Mouse (Mus musculus) brain, adult 2 months (tissue): ENCODE results near the gene Slc25a10.

Experiments used
- DNase-seq: peaks from one replicate; pipeline ENCODE4 v3.0.0; 2011; ENCODE audit warnings: low read depth, low spot score

The Slc25a10 gene

GRCm38 (mm10) chr11:120484265-120484981 is 7.2 kb upstream of the Slc25a10 start, which contains the start of gene Mrpl12:
TSS of gene Mrpl12 (plus strand) at chr11:120484613.
- DNase-seq = peak; percentile 99

- DNase-seq = no peak
Measured at GRCm38 (mm10) chr11:120485251-120485650, 6.4 kb upstream of the Slc25a10 start.

- DNase-seq = no peak
Measured at GRCm38 (mm10) chr11:120488516-120488915, 3.1 kb upstream of the Slc25a10 start.

GRCm38 (mm10) chr11:120489054-120489761 is 2.4 kb upstream of the Slc25a10 start:
- peak; percentile 91 for DNase-seq

GRCm38 (mm10) chr11:120490291-120491046 is 1.2 kb upstream of the Slc25a10 start:
- DNase-seq = no peak

- DNase-seq = peak; percentile 58
Measured at GRCm38 (mm10) chr11:120492024-120492877, 611 bp downstream of the Slc25a10 start.

- peak; percentile 22 for DNase-seq
Measured at GRCm38 (mm10) chr11:120492878-120493203, 1.2 kb downstream of the Slc25a10 start.

GRCm38 (mm10) chr11:120493351-120493750 is 1.7 kb downstream of the Slc25a10 start:
- DNase-seq = no peak

- DNase-seq = no peak
Measured at GRCm38 (mm10) chr11:120493911-120494310, 2.3 kb downstream of the Slc25a10 start.

- DNase-seq = no peak
Measured at GRCm38 (mm10) chr11:120497436-120497835, 5.8 kb downstream of the Slc25a10 start.

- DNase-seq = no peak
Measured at GRCm38 (mm10) chr11:120498226-120498625, 6.6 kb downstream of the Slc25a10 start.

- DNase-seq = no peak
Measured at GRCm38 (mm10) chr11:120498891-120499290, 7.3 kb downstream of the Slc25a10 start.

GRCm38 (mm10) chr11:120499894-120500293 is 8.3 kb downstream of the Slc25a10 start:
- DNase-seq = no peak

- DNase-seq = no peak
Measured at GRCm38 (mm10) chr11:120500357-120500756, 8.7 kb downstream of the Slc25a10 start.

GRCm38 (mm10) chr11:120501018-120501417 is 9.4 kb downstream of the Slc25a10 start:
- no peak for DNase-seq

GRCm38 (mm10) chr11:120501701-120502100 is 10.1 kb downstream of the Slc25a10 start:
- DNase-seq = no peak

GRCm38 (mm10) chr11:120505661-120506060 is 14.0 kb downstream of the Slc25a10 start:
- DNase-seq = no peak

GRCm38 (mm10) chr11:120506899-120507298 is 15.3 kb downstream of the Slc25a10 start:
- DNase-seq = peak; percentile 70

GRCm38 (mm10) chr11:120507611-120508289 is 16.1 kb downstream of the Slc25a10 start:
- DNase-seq = no peak

GRCm38 (mm10) chr11:120508290-120508870 is 16.7 kb downstream of the Slc25a10 start:
- DNase-seq = no peak
